Mouse (Mus musculus): ENCODE measurements at regions not wholly inside any gene's neighbourhood (a gene's known extent, or its start where the extent isn't known, plus 50 kb on each side); places are given as distances from the start of the nearest gene placed in this dataset.

- H3K4me2 ChIP-seq (ENCODE audit: low read depth, low read length, poor library complexity, severe bottlenecking), result no peak overlapping the region
- WGBS, result 85% methylated on average over 2 of the region's 2 CpGs
- no peaks in the 10 kb centered on the region for H3K27me3 ChIP-seq (ENCODE audit: insufficient read depth, low read length)
- H3K9ac ChIP-seq (replicated peaks; ENCODE audit: low read length, poor library complexity, severe bottlenecking), result no peak overlapping the region
- ATAC-seq (ENCODE audit: low FRiP score), result no peak
- H3K9me3 ChIP-seq (ENCODE audit: low read length), result 0 out of 2 replicates have a peak, but pooled peaks cover 7% of the 10 kb centered on the region
- DNase-seq (ENCODE audit: low spot score), result no peak
- no peaks in the 10 kb centered on the region for H3K36me3 ChIP-seq (ENCODE audit: insufficient read depth, low read length)
- TF ChIP-seq CTCF (IDR thresholded peaks at IDR 0.05), result no peak
- H3K4me1 ChIP-seq (ENCODE audit: insufficient read depth, low read length), result no peaks in the 10 kb centered on the region
- H3K4me3 ChIP-seq (ENCODE audit: low read depth, low read length), result no peak overlapping the region
- H3K27ac ChIP-seq (ENCODE audit: low read depth, low read length), result no peak overlapping the region
These were observed 147.9 kb downstream of the Evx1 start for GRCm38 (mm10) chr6:52461186-52461585.

DNA sequence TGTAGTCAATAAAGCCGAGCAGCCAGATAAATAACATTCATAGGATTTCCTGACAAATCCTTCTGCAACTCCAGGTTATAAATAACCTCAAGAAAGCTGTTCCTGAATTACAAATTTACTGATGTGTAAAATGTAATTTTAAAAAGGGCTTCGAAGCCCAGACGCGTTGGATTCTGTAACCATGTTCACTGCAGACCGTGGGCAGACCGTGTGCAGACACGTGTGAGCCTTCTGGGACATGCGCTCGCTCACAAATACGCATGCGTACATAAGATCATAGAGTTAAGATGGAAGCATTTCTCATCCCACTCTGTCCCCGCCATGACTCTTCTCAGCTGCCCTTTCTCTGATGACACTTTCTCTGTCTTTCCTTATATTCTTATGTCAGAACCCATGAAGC lies 150.1 kb downstream of the Evx1 start:
- H3K9ac ChIP-seq (replicated peaks; ENCODE audit: low read length, poor library complexity, severe bottlenecking), result no peak overlapping the region
- H3K4me3 ChIP-seq (ENCODE audit: low read depth, low read length), result no peak overlapping the region
- no peak overlapping the region for H3K27ac ChIP-seq (ENCODE audit: low read depth, low read length)
- DNase-seq (ENCODE audit: low spot score), result no peak
- no peak overlapping the region for H3K4me2 ChIP-seq (ENCODE audit: low read depth, low read length, poor library complexity, severe bottlenecking)
- ATAC-seq (ENCODE audit: low FRiP score), result no peak
- no peaks in the 10 kb centered on the region for H3K4me1 ChIP-seq (ENCODE audit: insufficient read depth, low read length)
- no peaks in the 10 kb centered on the region for H3K9me3 ChIP-seq (ENCODE audit: low read length)
- WGBS, result 88% methylated on average over 12 of the region's 12 CpGs
- no peak for TF ChIP-seq CTCF (IDR thresholded peaks at IDR 0.05)
- no peaks in the 10 kb centered on the region for H3K36me3 ChIP-seq (ENCODE audit: insufficient read depth, low read length)
- no peaks in the 10 kb centered on the region for H3K27me3 ChIP-seq (ENCODE audit: insufficient read depth, low read length)

DNA sequence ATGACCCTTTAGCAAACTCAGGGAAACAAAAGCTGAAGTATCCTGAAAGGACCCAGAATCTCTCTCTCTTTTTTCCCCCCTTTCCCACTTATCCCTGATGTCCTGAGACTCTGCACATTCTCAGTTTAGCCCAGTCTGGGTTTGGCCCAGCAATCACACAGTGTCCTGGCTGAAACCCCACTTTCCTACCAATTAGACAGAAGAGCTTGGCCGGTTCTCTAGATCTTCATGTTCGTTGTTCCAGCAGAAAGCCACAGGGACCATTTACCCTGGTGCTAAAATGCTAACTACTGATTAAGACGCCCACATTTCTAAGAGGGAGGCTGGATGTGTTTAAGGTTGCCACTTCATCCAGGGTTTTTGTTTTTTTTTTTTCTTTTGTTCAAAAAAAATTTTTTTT lies 151.3 kb downstream of the Evx1 start:
- ATAC-seq (ENCODE audit: low FRiP score), result no peak
- Histone ChIP-seq H3K27ac (ENCODE audit: low read depth, low read length) (no peak overlapping the region), H3K4me2 (ENCODE audit: low read depth, low read length, poor library complexity, severe bottlenecking) (no peak overlapping the region), H3K9ac (replicated peaks; ENCODE audit: low read length, poor library complexity, severe bottlenecking) (no peak overlapping the region), H3K36me3 (ENCODE audit: insufficient read depth, low read length) (no peaks in the 10 kb centered on the region), H3K9me3 (ENCODE audit: low read length) (no peaks in the 10 kb centered on the region), H3K4me3 (ENCODE audit: low read depth, low read length) (no peak overlapping the region), H3K4me1 (ENCODE audit: insufficient read depth, low read length) (no peaks in the 10 kb centered on the region), H3K27me3 (ENCODE audit: insufficient read depth, low read length) (no peaks in the 10 kb centered on the region)
- no peak for DNase-seq (ENCODE audit: low spot score)
- no peak for TF ChIP-seq CTCF (IDR thresholded peaks at IDR 0.05)
- WGBS, result 78% methylated on average over 3 of the region's 3 CpGs

GRCm38 (mm10) chr6:52465834-52466525 lies 152.7 kb downstream of the Evx1 start:
- H3K27me3 ChIP-seq (ENCODE audit: insufficient read depth, low read length), result no peaks in the 10 kb centered on the region
- no peak overlapping the region for H3K4me2 ChIP-seq (ENCODE audit: low read depth, low read length, poor library complexity, severe bottlenecking)
- H3K4me1 ChIP-seq (ENCODE audit: insufficient read depth, low read length), result no peaks in the 10 kb centered on the region
- TF ChIP-seq CTCF (IDR thresholded peaks at IDR 0.05), result no peak
- ATAC-seq (ENCODE audit: low FRiP score) (no peak), DNase-seq (ENCODE audit: low spot score) (no peak)
- no peak overlapping the region for H3K4me3 ChIP-seq (ENCODE audit: low read depth, low read length)
- H3K27ac ChIP-seq (ENCODE audit: low read depth, low read length), result no peak overlapping the region
- no peaks in the 10 kb centered on the region for H3K36me3 ChIP-seq (ENCODE audit: insufficient read depth, low read length)
- 85% methylated on average over 9 of the region's 9 CpGs for WGBS
- H3K9me3 ChIP-seq (ENCODE audit: low read length), result no peaks in the 10 kb centered on the region
- no peak overlapping the region for H3K9ac ChIP-seq (replicated peaks; ENCODE audit: low read length, poor library complexity, severe bottlenecking)

GRCm38 (mm10) chr6:52470831-52471230 lies 157.5 kb downstream of the Evx1 start:
- no peak for TF ChIP-seq CTCF (IDR thresholded peaks at IDR 0.05)
- no peak overlapping the region for H3K4me3 ChIP-seq (ENCODE audit: low read depth, low read length)
- no peaks in the 10 kb centered on the region for H3K9me3 ChIP-seq (ENCODE audit: low read length)
- H3K4me2 ChIP-seq (ENCODE audit: low read depth, low read length, poor library complexity, severe bottlenecking), result no peak overlapping the region
- no peak overlapping the region for H3K9ac ChIP-seq (replicated peaks; ENCODE audit: low read length, poor library complexity, severe bottlenecking)
- H3K27me3 ChIP-seq (ENCODE audit: insufficient read depth, low read length), result no peaks in the 10 kb centered on the region
- 87% methylated on average over 13 of the region's 13 CpGs for WGBS
- no peak overlapping the region for H3K27ac ChIP-seq (ENCODE audit: low read depth, low read length)
- H3K4me1 ChIP-seq (ENCODE audit: insufficient read depth, low read length), result no peaks in the 10 kb centered on the region; the same call in 1 of the 2 replicates
- DNase-seq (ENCODE audit: low spot score) (no peak), ATAC-seq (ENCODE audit: low FRiP score) (no peak)
- H3K36me3 ChIP-seq (ENCODE audit: insufficient read depth, low read length), result no peaks in the 10 kb centered on the region

GRCm38 (mm10) chr6:52471384-52471957 lies 158.2 kb downstream of the Evx1 start:
- Histone ChIP-seq H3K4me3 (ENCODE audit: low read depth, low read length) (no peak overlapping the region), H3K4me2 (ENCODE audit: low read depth, low read length, poor library complexity, severe bottlenecking) (no peak overlapping the region), H3K4me1 (ENCODE audit: insufficient read depth, low read length) (no peaks in the 10 kb centered on the region; the same call in 1 of the 2 replicates), H3K27me3 (ENCODE audit: insufficient read depth, low read length) (no peaks in the 10 kb centered on the region), H3K36me3 (ENCODE audit: insufficient read depth, low read length) (no peaks in the 10 kb centered on the region), H3K9me3 (ENCODE audit: low read length) (no peaks in the 10 kb centered on the region), H3K27ac (ENCODE audit: low read depth, low read length) (no peak overlapping the region), H3K9ac (replicated peaks; ENCODE audit: low read length, poor library complexity, severe bottlenecking) (no peak overlapping the region)
- DNase-seq (ENCODE audit: low spot score), result no peak
- WGBS, result 100% methylated on average over 1 of the region's 1 CpGs
- TF ChIP-seq CTCF (IDR thresholded peaks at IDR 0.05), result no peak
- ATAC-seq (ENCODE audit: low FRiP score), result no peak
